Mouse (Mus musculus) T-cell, adult 2 months (primary cell): Measurements from ENCODE around the gene Vash2.

Source experiments
- DNase-seq: peaks from one replicate; pipeline ENCODE4 v3.0.0; 2022; ENCODE audit warnings: low spot score

Vash2 gene

GRCm38 (mm10) chr1:190919725-190920469 is 59.2 kb downstream of the Vash2 start:
- no peak for DNase-seq

DNA sequence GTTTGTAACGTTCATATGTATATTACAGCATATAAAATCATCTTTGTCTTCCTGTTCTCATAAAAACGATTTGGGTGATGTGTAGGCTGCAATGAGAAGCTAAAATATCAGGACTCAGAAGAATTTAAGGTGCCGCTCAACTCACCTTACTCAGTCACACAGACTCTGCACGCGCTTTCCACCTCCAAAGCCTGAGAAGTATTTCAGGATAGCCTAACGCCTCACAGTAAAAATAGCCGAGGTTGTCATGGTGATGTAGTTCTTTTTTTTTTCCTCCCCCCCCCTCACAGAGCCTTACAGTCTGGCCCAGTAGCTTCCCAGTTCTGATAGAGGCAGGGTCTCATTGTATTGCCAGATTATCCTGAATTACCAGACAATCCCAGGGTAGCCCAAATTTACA is 60.2 kb downstream of the Vash2 start:
- DNase-seq = no peak

GRCm38 (mm10) chr1:190912623-190913022 is 66.5 kb downstream of the Vash2 start:
- DNase-seq = no peak

DNA sequence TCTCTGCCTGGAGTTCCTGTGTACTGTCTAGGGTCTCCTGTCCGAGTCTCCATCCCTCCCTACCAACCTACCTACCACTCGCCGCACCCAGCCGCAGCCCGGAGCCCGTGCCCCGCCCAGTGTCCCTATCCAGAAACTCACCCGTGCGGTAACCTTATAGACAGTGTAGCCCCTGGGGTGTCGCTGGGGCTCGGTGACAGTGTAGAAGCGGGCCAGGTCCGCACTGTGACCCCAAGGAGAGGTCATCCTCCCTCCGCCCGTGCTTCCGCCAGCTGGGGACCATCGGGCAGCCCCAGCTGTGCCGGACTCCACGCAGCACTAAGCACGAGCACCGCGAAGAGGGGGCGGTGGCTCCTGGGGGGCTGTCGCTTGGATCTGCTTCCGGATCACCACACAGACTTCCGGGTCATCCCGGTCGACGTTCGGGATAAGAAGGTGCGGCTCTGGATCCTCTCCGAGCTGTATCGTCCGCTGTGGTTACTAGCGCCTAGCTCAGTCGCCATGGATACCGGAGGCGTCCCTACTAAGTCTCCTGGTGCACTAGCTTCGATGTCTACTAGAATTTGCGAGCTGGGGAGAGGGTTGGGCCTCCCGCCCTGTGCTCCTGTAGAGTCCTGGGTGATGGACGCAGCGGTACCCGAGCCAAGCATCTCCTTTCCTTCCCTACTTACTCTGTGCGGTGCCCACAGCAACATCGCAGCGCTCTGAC is 67.5 kb downstream of the Vash2 start, which contains the start of gene Rps6kc1:
Rps6kc1 (minus strand) TSS at position 356 of the 709 bp plus-strand sequence.
- DNase-seq = peak; percentile 55

- DNase-seq = no peak
Observed at GRCm38 (mm10) chr1:190910836-190911235, 68.3 kb downstream of the Vash2 start.

DNA sequence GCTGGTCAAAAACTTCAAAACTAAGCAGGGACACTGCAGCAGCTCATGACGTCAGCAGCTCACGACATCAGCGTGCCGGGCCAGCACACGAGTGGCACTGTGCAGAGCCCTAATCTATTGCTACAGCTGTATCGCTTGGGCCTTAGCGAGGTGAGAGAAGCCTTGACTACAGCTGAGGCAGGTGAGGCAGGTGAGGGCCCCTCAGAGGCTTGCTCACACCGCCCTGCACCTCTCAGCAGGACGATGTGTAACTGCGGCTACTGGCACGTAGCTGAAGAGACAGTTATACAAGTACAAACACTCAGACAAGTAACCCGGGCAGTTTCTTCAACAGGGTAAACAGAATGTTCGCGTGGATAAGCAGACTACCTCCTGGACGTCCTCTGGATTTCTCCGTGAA is 74.4 kb downstream of the Vash2 start:
- no peak for DNase-seq

GRCm38 (mm10) chr1:190904136-190904535 is 75.0 kb downstream of the Vash2 start:
- no peak for DNase-seq

GRCm38 (mm10) chr1:190901082-190901481 is 78.0 kb downstream of the Vash2 start:
- DNase-seq = no peak

DNA sequence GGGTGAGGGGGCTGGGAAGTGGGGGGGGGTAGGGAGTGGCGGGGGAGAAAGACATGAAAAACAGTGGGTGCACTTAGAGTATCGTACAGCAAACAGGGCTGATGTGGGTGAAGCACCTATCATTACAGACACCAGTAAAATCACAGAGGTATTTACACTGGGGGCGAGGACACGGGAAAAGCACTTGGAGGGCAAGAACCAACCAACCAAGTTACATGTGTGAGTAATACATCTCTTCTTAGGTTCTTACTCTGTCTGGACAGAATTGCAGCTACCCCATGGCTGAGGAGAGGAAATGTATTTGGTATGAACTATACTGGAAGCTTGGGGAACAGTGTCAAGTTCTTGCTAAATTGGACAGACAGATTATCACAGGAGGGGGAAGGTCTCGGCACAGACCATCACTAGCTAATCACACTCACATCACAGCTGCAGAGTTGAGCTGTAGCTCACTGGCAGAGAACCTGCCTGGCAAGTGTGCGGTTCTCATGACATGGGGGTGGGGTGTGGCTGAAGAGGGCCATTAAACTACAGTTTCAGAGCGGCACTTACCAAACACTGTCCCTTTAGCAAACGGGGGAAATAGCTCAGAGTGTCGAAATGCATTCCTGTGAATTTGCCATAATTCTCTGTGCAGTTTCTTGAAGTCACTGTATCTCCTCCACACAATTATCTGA is 80.1 kb downstream of the Vash2 start:
- DNase-seq = no peak

- DNase-seq = no peak
Observed at GRCm38 (mm10) chr1:190898186-190898585, 80.9 kb downstream of the Vash2 start.
